Mouse (Mus musculus) mesoderm, embryonic 11.5 days (tissue): ENCODE results near the gene Ccdc15.
A peak's percentile ranks its signal among the peaks of the same experiment; 100 is the strongest.

ENCODE experiments used
- DNase-seq: peaks from one replicate; pipeline ENCODE4 v3.0.0-alpha.2; 2012; ENCODE audit warnings: low read depth, low spot score

Ccdc15 gene

GRCm38 (mm10) chr9:37232201-37233195 is 115.7 kb downstream of the Ccdc15 start:
- DNase-seq: no peak

- DNase-seq: no peak
Observed at GRCm38 (mm10) chr9:37230486-37231195, 117.6 kb downstream of the Ccdc15 start.

DNA sequence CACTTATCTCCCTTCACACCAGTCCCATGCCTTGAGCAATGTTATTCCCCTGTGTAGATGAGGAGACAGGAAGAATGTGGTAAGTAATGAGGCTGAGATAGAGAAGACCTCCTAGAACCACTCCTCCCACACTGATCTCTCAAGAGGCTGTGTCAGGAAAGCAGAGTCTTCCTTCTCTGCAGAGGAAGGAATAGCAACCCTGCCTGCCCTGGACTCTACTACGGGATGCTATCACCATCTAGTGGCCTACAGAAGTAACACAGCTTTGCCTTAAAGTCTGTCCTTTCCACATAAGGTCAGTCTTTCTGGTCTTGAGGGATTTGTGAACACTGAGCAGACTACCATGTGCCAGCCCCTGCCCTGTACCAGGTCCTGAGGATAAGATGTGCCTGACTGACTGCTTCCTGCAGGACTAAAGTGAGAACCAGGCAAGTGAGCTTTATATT is 118.3 kb downstream of the Ccdc15 start:
- DNase-seq: peak; percentile 79
